Mouse (Mus musculus) embryonic facial prominence, embryonic 12.5 days (tissue): Measurements from ENCODE around the gene Elf2. TPM values are rescaled to one million over a fixed set of nuclear protein-coding genes. Genes with fewer than 3 reads are reported as not detected.
"Not testable (repeated sequence)": the region's sequence is repeated elsewhere in the genome, so short reads cannot be mapped to it uniquely, and the experiment has no call there.

Experiments
- ATAC-seq: fragments of 200-750 bp; cut with Nextera tagmentation; 2 replicates; pipeline ENCODE4 v1.8.0; 2017; ENCODE audit not compliant: insufficient number of reproducible peaks, insufficient read depth, low FRiP score, low TSS enrichment
- H3K27ac ChIP-seq: fragments of 300-500 bp; sonication (generic); 2 replicates; pipeline ENCODE4 v1.5.1; 2016; ENCODE audit warnings: mild to moderate bottlenecking
- H3K27me3 ChIP-seq: fragments of 300-500 bp; sonication (generic); 2 replicates; pipeline ENCODE4 v1.6.1; 2016; ENCODE audit warnings: mild to moderate bottlenecking, moderate library complexity
- H3K36me3 ChIP-seq: fragments of 300-500 bp; sonication (generic); 2 replicates; pipeline ENCODE4 v1.6.1; 2016; ENCODE audit warnings: mild to moderate bottlenecking
- H3K4me1 ChIP-seq: fragments of 300-500 bp; sonication (generic); 2 replicates; pipeline ENCODE4 v1.6.1; 2016
- H3K4me2 ChIP-seq: fragments of 300-500 bp; sonication (generic); replicated peaks from 2 replicates; pipeline ENCODE4 v1.6.1; 2016; ENCODE audit warnings: mild to moderate bottlenecking, moderate library complexity
- H3K4me3 ChIP-seq: fragments of 300-500 bp; sonication (generic); 2 replicates; pipeline ENCODE4 v1.5.1; 2016; ENCODE audit warnings: mild to moderate bottlenecking
- H3K9ac ChIP-seq: fragments of 300-500 bp; sonication (generic); 2 replicates; pipeline ENCODE4 v1.6.1; 2016; ENCODE audit warnings: mild to moderate bottlenecking, moderate library complexity
- H3K9me3 ChIP-seq: fragments of 300-500 bp; sonication (generic); 2 replicates; pipeline ENCODE4 v1.6.1; 2016; ENCODE audit warnings: mild to moderate bottlenecking, moderate library complexity
- WGBS: fragments of 180-500 bp; shearing (Covaris S2); methylation state at CpG from one replicate; pipeline ENCODE4 v1.1.7; 2016; 5-methylcytosine and 5-hydroxymethylcytosine counted together
- polyA plus RNA-seq: library from polyadenylated mRNA; unstranded; fragments of >200 nt; fragmentation: Nextera tagmentation; extraction: Ambion mirVana; gene quantifications from 2 replicates; pipeline ENCODE4 v1.2.1, GENCODE M21; 2016

Elf2 gene
- polyA plus RNA-seq, 1 experiment from 2014 or later = 54.8 TPM

GRCm38 (mm10) chr3:51326664-51327428 is 13.6 kb downstream of the Elf2 start:
- Histone ChIP-seq H3K9me3 (no peaks in the 10 kb centered on the region), H3K4me2 (no peak overlapping the region), H3K27ac (no peak overlapping the region), H3K4me1 (no peaks in the 10 kb centered on the region; the same call in 1 of the 2 replicates), H3K4me3 (no peak overlapping the region), H3K9ac (no peak overlapping the region), H3K36me3 (no peaks in the 10 kb centered on the region; the same call in 1 of the 2 replicates), H3K27me3 (no peaks in the 10 kb centered on the region)
- WGBS = 73% methylated on average over 3 of the region's 3 CpGs
- no peak for ATAC-seq

- ATAC-seq = no peak
- Histone ChIP-seq H3K9ac (no peak overlapping the region), H3K4me2 (no peak overlapping the region), H3K27me3 (no peaks in the 10 kb centered on the region), H3K4me3 (no peak overlapping the region), H3K27ac (no peak overlapping the region), H3K9me3 (no peaks in the 10 kb centered on the region), H3K36me3 (no peaks in the 10 kb centered on the region; the same call in 1 of the 2 replicates), H3K4me1 (no peaks in the 10 kb centered on the region; the same call in 1 of the 2 replicates)
- WGBS = 97% methylated on average over 1 of the region's 1 CpGs
Observed at GRCm38 (mm10) chr3:51325475-51325874, 15.0 kb downstream of the Elf2 start.

- no peak overlapping the region for H3K9ac ChIP-seq
- H3K27me3 ChIP-seq = no peaks in the 10 kb centered on the region
- no peaks in the 10 kb centered on the region for H3K9me3 ChIP-seq
- WGBS = 96% methylated on average over 14 of the region's 14 CpGs
- H3K4me3 ChIP-seq = no peak overlapping the region
- ATAC-seq = no peak
- no peak overlapping the region for H3K27ac ChIP-seq
- peaks cover 14% of the 10 kb centered on the region; the same call in 1 of the 2 replicates for H3K36me3 ChIP-seq
- H3K4me2 ChIP-seq = no peak overlapping the region
- H3K4me1 ChIP-seq = no peaks in the 10 kb centered on the region
Observed at GRCm38 (mm10) chr3:51323006-51323405, 17.5 kb downstream of the Elf2 start.

GRCm38 (mm10) chr3:51322326-51322725 is 18.1 kb downstream of the Elf2 start:
- 89% methylated on average over 7 of the region's 7 CpGs for WGBS
- Histone ChIP-seq H3K27me3 (no peaks in the 10 kb centered on the region), H3K27ac (no peak overlapping the region), H3K4me3 (no peak overlapping the region), H3K36me3 (peaks cover 14% of the 10 kb centered on the region; the same call in 1 of the 2 replicates), H3K4me1 (no peaks in the 10 kb centered on the region), H3K4me2 (no peak overlapping the region), H3K9ac (no peak overlapping the region), H3K9me3 (no peaks in the 10 kb centered on the region)
- ATAC-seq = no peak

- Histone ChIP-seq H3K27ac (no peak overlapping the region), H3K4me2 (no peak overlapping the region), H3K4me3 (no peak overlapping the region), H3K4me1 (no peaks in the 10 kb centered on the region), H3K9ac (no peak overlapping the region), H3K9me3 (no peaks in the 10 kb centered on the region), H3K36me3 (peaks cover 14% of the 10 kb centered on the region; the same call in 1 of the 2 replicates), H3K27me3 (no peaks in the 10 kb centered on the region)
- 91% methylated on average over 5 of the region's 5 CpGs for WGBS
- ATAC-seq = no peak
Observed at GRCm38 (mm10) chr3:51321141-51321540, 19.3 kb downstream of the Elf2 start.

- not testable (repeated sequence) for H3K27me3 ChIP-seq, ATAC-seq, H3K4me3 ChIP-seq, H3K4me2 ChIP-seq, H3K27ac ChIP-seq, H3K9me3 ChIP-seq, H3K4me1 ChIP-seq, H3K9ac ChIP-seq
- 92% methylated on average over 3 of the region's 3 CpGs for WGBS
- H3K36me3 ChIP-seq = peaks cover 14% of the 10 kb centered on the region; the same call in 1 of the 2 replicates
Observed at GRCm38 (mm10) chr3:51318053-51318452, 22.4 kb downstream of the Elf2 start.

GRCm38 (mm10) chr3:51316876-51317275 is 23.6 kb downstream of the Elf2 start:
- Histone ChIP-seq H3K4me2 (no peak overlapping the region), H3K4me3 (no peak overlapping the region), H3K4me1 (no peaks in the 10 kb centered on the region), H3K27ac (no peak overlapping the region), H3K36me3 (peaks cover 14% of the 10 kb centered on the region; the same call in 1 of the 2 replicates), H3K9me3 (no peaks in the 10 kb centered on the region), H3K27me3 (no peaks in the 10 kb centered on the region), H3K9ac (no peak overlapping the region)
- ATAC-seq = no peak
- 88% methylated on average over 10 of the region's 10 CpGs for WGBS

GRCm38 (mm10) chr3:51311638-51312037 is 28.8 kb downstream of the Elf2 start:
- 39% methylated on average over 9 of the region's 9 CpGs for WGBS

GRCm38 (mm10) chr3:51310098-51310497 is 30.4 kb downstream of the Elf2 start:
- Histone ChIP-seq H3K36me3 (peaks cover 5% of the 10 kb centered on the region; the same call in 1 of the 2 replicates), H3K27ac (no peak overlapping the region), H3K4me2 (no peak overlapping the region), H3K4me1 (peaks cover 7% of the 10 kb centered on the region; the same call in 1 of the 2 replicates), H3K9me3 (no peaks in the 10 kb centered on the region), H3K4me3 (no peak overlapping the region), H3K9ac (no peak overlapping the region), H3K27me3 (no peaks in the 10 kb centered on the region)
- ATAC-seq = no peak
- WGBS = 45% methylated on average over 7 of the region's 7 CpGs

More at GRCm38 (mm10) chr3:51311638-51312037, 28.8 kb downstream of the Elf2 start:
- H3K4me1 ChIP-seq = peaks cover 7% of the 10 kb centered on the region; the same call in 1 of the 2 replicates
- H3K27ac ChIP-seq = no peak overlapping the region
- no peaks in the 10 kb centered on the region for H3K9me3 ChIP-seq
- H3K4me2 ChIP-seq = no peak overlapping the region
- H3K4me3 ChIP-seq = no peak overlapping the region
- H3K36me3 ChIP-seq = peaks cover 5% of the 10 kb centered on the region; the same call in 1 of the 2 replicates
- no peak overlapping the region for H3K9ac ChIP-seq
- no peaks in the 10 kb centered on the region for H3K27me3 ChIP-seq
- ATAC-seq = no peak

- WGBS = 80% methylated on average over 2 of the region's 2 CpGs
- Histone ChIP-seq H3K4me2 (no peak overlapping the region), H3K36me3 (peaks cover 11% of the 10 kb centered on the region; the same call in 1 of the 2 replicates), H3K27me3 (no peaks in the 10 kb centered on the region), H3K9me3 (no peaks in the 10 kb centered on the region), H3K4me3 (no peak overlapping the region), H3K9ac (no peak overlapping the region), H3K4me1 (peaks cover 7% of the 10 kb centered on the region; the same call in 1 of the 2 replicates), H3K27ac (no peak overlapping the region)
- no peak for ATAC-seq
Observed at GRCm38 (mm10) chr3:51306621-51307020, 33.8 kb downstream of the Elf2 start.

GRCm38 (mm10) chr3:51305961-51306360 is 34.5 kb downstream of the Elf2 start:
- H3K4me3 ChIP-seq = no peak overlapping the region
- WGBS = 67% methylated on average over 8 of the region's 8 CpGs
- H3K36me3 ChIP-seq = peaks cover 12% of the 10 kb centered on the region; the same call in 1 of the 2 replicates
- H3K9ac ChIP-seq = no peak overlapping the region
- no peak for ATAC-seq
- no peaks in the 10 kb centered on the region for H3K9me3 ChIP-seq
- H3K4me2 ChIP-seq = no peak overlapping the region
- no peaks in the 10 kb centered on the region for H3K27me3 ChIP-seq
- H3K27ac ChIP-seq = no peak overlapping the region
- peaks cover 7% of the 10 kb centered on the region; the same call in 1 of the 2 replicates for H3K4me1 ChIP-seq

GRCm38 (mm10) chr3:51302971-51303476 is 37.4 kb downstream of the Elf2 start:
- Histone ChIP-seq H3K36me3 (peaks cover 11% of the 10 kb centered on the region; the same call in 1 of the 2 replicates), H3K27me3 (no peaks in the 10 kb centered on the region), H3K27ac (no peak overlapping the region), H3K9ac (no peak overlapping the region), H3K9me3 (no peaks in the 10 kb centered on the region), H3K4me1 (no peaks in the 10 kb centered on the region), H3K4me3 (no peak overlapping the region), H3K4me2 (no peak overlapping the region)
- WGBS = 83% methylated on average over 3 of the region's 3 CpGs
- no peak for ATAC-seq
